Mouse (Mus musculus): ENCODE data around the gene Gbf1. TPM values are rescaled to one million over a fixed set of nuclear protein-coding genes. Genes with fewer than 3 reads are reported as not detected.

The Gbf1 gene
- polyA plus RNA-seq, 1 experiment: 28.0 TPM

DNA sequence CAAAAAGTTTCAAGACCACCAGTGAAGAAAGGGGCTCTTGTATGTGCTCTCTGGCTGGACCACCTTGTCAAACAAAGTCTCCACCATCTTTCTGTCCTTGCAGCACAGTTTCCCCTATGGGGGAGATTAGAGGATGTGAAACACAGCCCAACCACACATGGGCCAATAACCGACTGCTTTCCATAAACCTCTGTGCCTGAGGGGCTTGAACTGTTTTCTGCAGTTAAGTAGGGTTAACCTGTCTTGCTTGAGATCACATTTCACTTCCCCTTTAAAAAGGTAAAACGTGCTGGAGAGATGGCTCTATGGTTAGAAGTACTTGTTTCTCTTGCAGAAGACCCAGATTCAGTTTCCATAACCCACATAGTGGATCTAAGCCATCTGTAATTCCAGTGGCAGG lies 87.9 kb downstream of the Gbf1 start:
- H3K27ac ChIP-seq (ENCODE audit: insufficient read depth, low read depth, low read length): no peak overlapping the region
- no peak for TF ChIP-seq POLR2A (IDR thresholded peaks at IDR 0.05; ENCODE audit: borderline replicate concordance, low read depth, low read length)
- no peak for TF ChIP-seq CTCF (IDR thresholded peaks at IDR 0.05; ENCODE audit: low read depth, low read length)
- H3K4me1 ChIP-seq (ENCODE audit: control insufficient read depth, insufficient read depth, low read length): peaks cover 19% of the 10 kb centered on the region
- H3K4me3 ChIP-seq (ENCODE audit: insufficient read depth, low read length): no peak overlapping the region

DNA sequence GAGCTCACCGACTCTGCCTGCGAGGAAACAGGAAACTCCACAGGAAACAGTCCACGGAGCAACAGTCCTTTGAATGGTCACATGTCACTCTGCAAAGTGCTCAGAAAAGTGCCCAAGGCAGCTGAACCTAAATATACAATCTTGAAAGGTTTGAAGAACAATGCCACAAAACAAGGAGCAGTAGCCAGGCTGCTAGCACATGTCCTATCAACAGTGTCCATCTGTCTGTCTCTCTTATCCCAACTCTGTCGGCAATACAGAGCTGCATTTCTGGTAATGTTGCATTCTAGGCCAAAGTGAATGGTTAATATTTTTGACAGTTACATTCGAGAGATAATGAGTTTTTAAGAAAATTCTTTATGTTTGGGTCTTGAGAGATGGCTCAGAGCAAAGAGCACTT lies 90.1 kb downstream of the Gbf1 start:
- TF ChIP-seq POLR2A (IDR thresholded peaks at IDR 0.05; ENCODE audit: borderline replicate concordance, low read depth, low read length) (no peak), CTCF (IDR thresholded peaks at IDR 0.05; ENCODE audit: low read depth, low read length) (no peak)
- H3K4me1 ChIP-seq (ENCODE audit: control insufficient read depth, insufficient read depth, low read length): peaks cover 14% of the 10 kb centered on the region
- no peak overlapping the region for H3K4me3 ChIP-seq (ENCODE audit: insufficient read depth, low read length)
- no peak overlapping the region for H3K27ac ChIP-seq (ENCODE audit: insufficient read depth, low read depth, low read length)

DNA sequence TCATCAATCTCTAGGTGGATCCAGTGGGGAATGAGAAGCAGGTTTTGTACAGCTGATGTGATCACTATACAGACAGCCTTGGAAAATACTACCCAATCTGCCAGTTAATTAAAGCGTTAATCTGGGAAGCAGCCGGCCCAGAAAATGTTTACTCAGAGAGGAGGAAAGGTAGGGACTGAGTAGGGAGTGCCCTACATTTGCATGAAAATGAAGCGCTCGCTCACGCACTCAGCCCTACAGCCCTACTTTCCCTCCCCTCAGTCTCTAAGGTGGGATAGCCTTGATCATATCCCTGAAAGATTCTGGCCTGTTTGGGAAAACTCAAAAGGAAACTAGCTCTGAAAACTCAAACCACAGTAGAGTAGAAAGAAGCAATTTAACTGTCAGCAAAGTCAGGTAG lies 92.3 kb downstream of the Gbf1 start:
- H3K4me3 ChIP-seq (ENCODE audit: insufficient read depth, low read length): no peak overlapping the region
- no peak overlapping the region for H3K27ac ChIP-seq (ENCODE audit: insufficient read depth, low read depth, low read length)
- H3K4me1 ChIP-seq (ENCODE audit: control insufficient read depth, insufficient read depth, low read length): peaks cover 14% of the 10 kb centered on the region
- TF ChIP-seq CTCF (IDR thresholded peaks at IDR 0.05; ENCODE audit: low read depth, low read length) (no peak), POLR2A (IDR thresholded peaks at IDR 0.05; ENCODE audit: borderline replicate concordance, low read depth, low read length) (no peak)

DNA sequence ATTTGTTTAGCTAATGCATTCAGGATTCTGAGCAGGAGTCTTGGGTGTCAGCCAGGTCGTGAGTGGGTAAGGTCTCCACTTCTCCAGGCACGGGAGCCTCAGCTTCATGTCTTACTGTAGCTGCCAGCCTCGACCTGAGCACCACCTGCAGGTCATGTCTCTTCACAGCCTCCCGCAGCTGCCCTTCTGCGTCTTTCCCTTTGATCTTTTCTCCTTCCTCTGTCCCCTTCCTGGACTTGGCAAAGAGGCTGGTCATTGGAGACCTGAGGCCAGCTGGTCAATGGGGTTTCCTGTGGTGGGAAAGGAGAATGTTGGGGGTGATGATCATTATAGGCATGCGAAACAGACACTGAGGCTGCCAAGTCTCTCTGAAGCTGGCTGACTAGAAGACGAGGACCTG lies 96.7 kb downstream of the Gbf1 start:
- H3K4me3 ChIP-seq (ENCODE audit: insufficient read depth, low read length): no peak overlapping the region
- H3K27ac ChIP-seq (ENCODE audit: insufficient read depth, low read depth, low read length): no peak overlapping the region
- H3K4me1 ChIP-seq (ENCODE audit: control insufficient read depth, insufficient read depth, low read length): peaks cover 6% of the 10 kb centered on the region
- TF ChIP-seq CTCF (IDR thresholded peaks at IDR 0.05; ENCODE audit: low read depth, low read length) (no peak), POLR2A (IDR thresholded peaks at IDR 0.05; ENCODE audit: borderline replicate concordance, low read depth, low read length) (no peak)

DNA sequence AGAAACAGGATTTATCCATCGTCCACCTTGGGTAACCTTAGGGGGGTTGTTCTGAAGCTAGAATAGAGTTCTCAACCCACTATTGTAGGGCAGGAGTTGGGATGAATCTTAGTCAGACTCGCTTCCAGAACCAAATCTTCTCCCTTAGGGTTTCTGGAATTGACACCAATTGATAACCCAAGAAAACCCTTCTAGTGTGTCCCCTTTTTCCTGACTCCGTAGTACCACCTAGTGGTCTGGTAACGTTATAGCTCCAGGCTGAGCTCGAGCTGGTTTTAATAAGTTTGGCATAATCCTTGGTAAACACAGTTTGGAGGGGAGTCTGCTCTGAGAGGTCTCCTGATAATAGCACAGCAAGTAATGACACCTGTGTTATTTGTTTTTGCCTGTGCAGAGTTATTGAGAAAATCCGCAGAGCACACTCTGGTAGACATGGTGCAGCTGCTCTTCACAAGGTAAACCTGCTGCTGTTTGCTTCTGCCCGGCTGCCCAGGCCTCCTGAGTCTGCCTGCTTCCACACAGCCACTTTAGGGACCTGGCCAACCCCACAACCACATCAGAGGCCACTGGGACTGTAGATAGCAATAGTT lies 101.9 kb downstream of the Gbf1 start:
- Histone ChIP-seq H3K27ac (ENCODE audit: insufficient read depth, low read depth, low read length) (no peak overlapping the region), H3K4me3 (ENCODE audit: insufficient read depth, low read length) (no peak overlapping the region), H3K4me1 (ENCODE audit: control insufficient read depth, insufficient read depth, low read length) (no peaks in the 10 kb centered on the region)
- TF ChIP-seq POLR2A (IDR thresholded peaks at IDR 0.05; ENCODE audit: borderline replicate concordance, low read depth, low read length) (no peak), CTCF (IDR thresholded peaks at IDR 0.05; ENCODE audit: low read depth, low read length) (no peak)

DNA sequence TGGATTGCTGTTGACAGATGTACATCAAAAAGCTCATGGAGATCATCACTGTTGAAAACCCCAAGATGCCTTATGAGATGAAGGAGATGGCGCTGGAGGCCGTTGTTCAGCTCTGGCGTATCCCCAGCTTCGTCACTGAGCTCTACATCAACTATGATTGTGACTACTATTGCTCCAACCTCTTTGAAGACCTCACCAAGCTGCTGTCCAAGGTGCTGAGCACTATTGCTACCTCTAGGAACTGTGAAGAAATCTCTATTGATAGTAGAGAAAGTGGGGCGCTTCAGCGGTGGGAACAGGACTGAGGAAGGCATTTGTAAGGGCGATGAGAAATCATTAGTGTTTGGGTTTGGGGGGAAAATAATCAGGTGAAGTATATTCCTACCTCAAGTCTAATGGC lies 112.5 kb downstream of the Gbf1 start:
- Histone ChIP-seq H3K27ac (ENCODE audit: insufficient read depth, low read depth, low read length) (no peak overlapping the region), H3K4me3 (ENCODE audit: insufficient read depth, low read length) (no peak overlapping the region), H3K4me1 (ENCODE audit: control insufficient read depth, insufficient read depth, low read length) (no peaks in the 10 kb centered on the region)
- TF ChIP-seq POLR2A (IDR thresholded peaks at IDR 0.05; ENCODE audit: borderline replicate concordance, low read depth, low read length) (no peak), CTCF (IDR thresholded peaks at IDR 0.05; ENCODE audit: low read depth, low read length) (no peak)

- Histone ChIP-seq H3K4me3 (ENCODE audit: insufficient read depth, low read length) (no peak overlapping the region), H3K4me1 (ENCODE audit: control insufficient read depth, insufficient read depth, low read length) (no peaks in the 10 kb centered on the region)
- TF ChIP-seq CTCF (IDR thresholded peaks at IDR 0.05; ENCODE audit: low read depth, low read length) (0 out of 2 replicates have a peak, but pooled peaks have one; percentile 32), POLR2A (IDR thresholded peaks at IDR 0.05; ENCODE audit: borderline replicate concordance, low read depth, low read length) (no peak)
These were observed 123.0 kb downstream of the Gbf1 start for GRCm38 (mm10) chr19:46275307-46275706.

DNA sequence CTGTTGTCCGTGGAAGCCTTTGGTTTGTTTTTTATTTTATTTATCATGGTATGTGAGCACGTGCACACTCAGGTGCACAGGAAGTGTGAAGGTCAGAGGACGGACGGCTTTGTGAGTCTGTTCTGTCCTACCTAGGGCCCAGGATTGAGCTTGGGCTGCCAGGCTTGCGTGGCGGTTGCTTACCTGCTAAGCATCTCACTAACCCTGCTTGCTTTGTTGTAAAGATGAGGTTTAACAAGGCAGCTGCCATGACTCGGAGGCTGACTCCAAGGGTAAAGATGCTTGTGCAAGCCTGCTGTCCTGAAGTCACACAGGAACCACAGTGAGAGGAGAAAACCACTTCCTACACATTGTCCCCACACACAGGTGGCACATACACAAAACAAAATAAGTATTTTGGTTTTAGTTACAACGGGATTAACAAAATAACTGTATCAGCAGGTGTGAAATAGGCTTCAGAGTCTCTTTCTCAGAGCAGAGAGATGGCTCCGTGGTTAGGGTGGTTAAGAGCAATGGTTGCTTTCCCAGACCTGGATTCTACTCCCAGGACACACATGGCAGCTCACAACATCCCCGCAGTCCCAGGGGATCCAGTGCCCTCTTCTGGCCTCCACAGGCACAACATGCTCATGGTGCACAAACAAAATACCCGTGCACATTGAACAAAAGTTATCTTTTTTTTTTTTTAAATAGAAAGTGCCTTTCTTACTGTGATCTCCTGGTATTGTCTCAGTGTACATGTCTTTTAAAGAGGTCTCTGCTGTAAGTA lies 130.0 kb downstream of the Gbf1 start:
- no peak overlapping the region for H3K4me3 ChIP-seq (ENCODE audit: insufficient read depth, low read length)
- no peak overlapping the region for H3K27ac ChIP-seq (ENCODE audit: insufficient read depth, low read depth, low read length)
- no peak for TF ChIP-seq CTCF (IDR thresholded peaks at IDR 0.05; ENCODE audit: low read depth, low read length)
- TF ChIP-seq POLR2A (IDR thresholded peaks at IDR 0.05; ENCODE audit: borderline replicate concordance, low read depth, low read length): no peak
- no peaks in the 10 kb centered on the region for H3K4me1 ChIP-seq (ENCODE audit: control insufficient read depth, insufficient read depth, low read length)

More at GRCm38 (mm10) chr19:46275307-46275706, 123.0 kb downstream of the Gbf1 start:
- H3K27ac ChIP-seq (ENCODE audit: insufficient read depth, low read depth, low read length): no peak overlapping the region

DNA sequence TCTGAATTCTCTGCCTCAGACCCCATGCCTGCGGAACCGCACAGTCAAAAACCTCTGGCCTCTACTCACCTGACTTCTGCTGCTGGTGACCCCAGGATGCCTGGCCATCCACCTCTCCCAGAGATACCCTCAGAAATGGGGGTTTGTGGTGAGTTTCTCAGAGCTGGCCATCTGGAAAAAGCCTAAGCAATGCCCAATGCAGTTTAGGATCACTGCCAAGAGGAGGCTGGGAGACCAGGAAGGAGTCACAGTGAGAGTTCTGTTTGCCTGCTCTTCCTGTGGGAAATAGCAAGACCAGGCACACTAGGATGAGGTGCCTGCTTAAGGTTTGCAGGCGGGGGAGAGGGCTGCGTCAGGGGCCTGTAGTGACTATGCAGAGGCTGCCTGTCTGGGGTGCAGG lies 132.4 kb downstream of the Gbf1 start:
- Histone ChIP-seq H3K4me3 (ENCODE audit: insufficient read depth, low read length) (no peak overlapping the region), H3K4me1 (ENCODE audit: control insufficient read depth, insufficient read depth, low read length) (no peaks in the 10 kb centered on the region), H3K27ac (ENCODE audit: insufficient read depth, low read depth, low read length) (no peak overlapping the region)
- TF ChIP-seq CTCF (IDR thresholded peaks at IDR 0.05; ENCODE audit: low read depth, low read length) (no peak), POLR2A (IDR thresholded peaks at IDR 0.05; ENCODE audit: borderline replicate concordance, low read depth, low read length) (no peak)

GRCm38 (mm10) chr19:46285631-46286030 lies 133.3 kb downstream of the Gbf1 start:
- H3K4me3 ChIP-seq (ENCODE audit: insufficient read depth, low read length): no peak overlapping the region

More at GRCm38 (mm10) chr19:46285631-46286030, 133.3 kb downstream of the Gbf1 start:
- no peak overlapping the region for H3K27ac ChIP-seq (ENCODE audit: insufficient read depth, low read depth, low read length)
- H3K4me1 ChIP-seq (ENCODE audit: control insufficient read depth, insufficient read depth, low read length): no peaks in the 10 kb centered on the region
- no peak for TF ChIP-seq POLR2A (IDR thresholded peaks at IDR 0.05; ENCODE audit: borderline replicate concordance, low read depth, low read length)
- TF ChIP-seq CTCF (IDR thresholded peaks at IDR 0.05; ENCODE audit: low read depth, low read length): no peak

All from bone marrow macrophage, adult 2 months (primary cell).